Mouse (Mus musculus) lung, postnatal 0 days (tissue): ENCODE data around the gene Galnt14.

Source experiments
- CTCF ChIP-seq: IDR thresholded peaks from 2 replicates; pipeline ENCODE4 v1.5.1; 2016; ENCODE audit warnings: antibody characterized with exemption, mild to moderate bottlenecking
- EP300 ChIP-seq: IDR thresholded peaks from 2 replicates; pipeline ENCODE4 v1.6.1; 2016; ENCODE audit warnings: antibody characterized with exemption, mild to moderate bottlenecking, control low read depth

- no peak for TF ChIP-seq CTCF
- no peak for TF ChIP-seq EP300
Measured at GRCm38 (mm10) chr17:73458741-73459140, 251.5 kb downstream of the Galnt14 start.
